Mouse (Mus musculus): ENCODE measurements at regions not wholly inside any gene's neighbourhood (a gene's known extent, or its start where the extent isn't known, plus 50 kb on each side); places are given as distances from the start of the nearest gene placed in this dataset.
A peak's percentile ranks its signal among the peaks of the same experiment; 100 is the strongest.

GRCm38 (mm10) chr2:30703308-30703707, 100.2 kb downstream of the 1700001O22Rik start:
- DNase-seq (ENCODE audit: low spot score, missing footprints) (no peak), ATAC-seq (ENCODE audit: low FRiP score) (no peak)
- Histone ChIP-seq H3K4me2 (no peak overlapping the region), H3K27me3 (ENCODE audit: control insufficient read depth, insufficient read depth, low read length) (no peaks in the 10 kb centered on the region), H3K27ac (ENCODE audit: low read depth, low read length) (no peak overlapping the region), H3K9ac (ENCODE audit: low read length) (no peak overlapping the region), H3K36me3 (ENCODE audit: control insufficient read depth, insufficient read depth, low read length) (no peaks in the 10 kb centered on the region), H3K4me3 (ENCODE audit: low read depth, low read length) (no peak overlapping the region), H3K4me1 (ENCODE audit: control insufficient read depth, insufficient read depth, low read length) (peaks cover 33% of the 10 kb centered on the region), H3K9me3 (ENCODE audit: control insufficient read depth, low read length) (peaks cover 5% of the 10 kb centered on the region; the same call in 1 of the 2 replicates)
- WGBS = 97% methylated on average over 1 of the region's 1 CpGs

- Histone ChIP-seq H3K9me3 (ENCODE audit: control insufficient read depth, low read length) (peaks cover 5% of the 10 kb centered on the region; the same call in 1 of the 2 replicates), H3K36me3 (ENCODE audit: control insufficient read depth, insufficient read depth, low read length) (no peaks in the 10 kb centered on the region), H3K9ac (ENCODE audit: low read length) (no peak overlapping the region), H3K27ac (ENCODE audit: low read depth, low read length) (peak overlapping the region; percentile 10), H3K27me3 (ENCODE audit: control insufficient read depth, insufficient read depth, low read length) (no peaks in the 10 kb centered on the region), H3K4me1 (ENCODE audit: control insufficient read depth, insufficient read depth, low read length) (peaks cover 27% of the 10 kb centered on the region), H3K4me2 (no peak overlapping the region), H3K4me3 (ENCODE audit: low read depth, low read length) (no peak overlapping the region)
- WGBS = 24% methylated on average over 7 of the region's 7 CpGs
- ATAC-seq (ENCODE audit: low FRiP score) = peak; percentile 51; the same call in 1 of the 2 replicates
- peak; percentile 89 for DNase-seq (ENCODE audit: low spot score, missing footprints)
These were observed 100.8 kb downstream of the 1700001O22Rik start for GRCm38 (mm10) chr2:30702711-30703110.

GRCm38 (mm10) chr2:30700890-30701289, 102.6 kb downstream of the 1700001O22Rik start:
- no peak overlapping the region for H3K9ac ChIP-seq (ENCODE audit: low read length)
- peaks cover 22% of the 10 kb centered on the region for H3K4me1 ChIP-seq (ENCODE audit: control insufficient read depth, insufficient read depth, low read length)
- H3K4me3 ChIP-seq (ENCODE audit: low read depth, low read length) = no peak overlapping the region
- H3K36me3 ChIP-seq (ENCODE audit: control insufficient read depth, insufficient read depth, low read length) = no peaks in the 10 kb centered on the region
- ATAC-seq (ENCODE audit: low FRiP score) (no peak), DNase-seq (ENCODE audit: low spot score, missing footprints) (no peak)
- H3K4me2 ChIP-seq = no peak overlapping the region
- H3K9me3 ChIP-seq (ENCODE audit: control insufficient read depth, low read length) = peaks cover 5% of the 10 kb centered on the region; the same call in 1 of the 2 replicates
- H3K27me3 ChIP-seq (ENCODE audit: control insufficient read depth, insufficient read depth, low read length) = no peaks in the 10 kb centered on the region
- no peak overlapping the region; the same call in 1 of the 2 replicates for H3K27ac ChIP-seq (ENCODE audit: low read depth, low read length)
- 89% methylated on average over 2 of the region's 2 CpGs for WGBS

- no peak overlapping the region for H3K4me2 ChIP-seq
- peaks cover 5% of the 10 kb centered on the region; the same call in 1 of the 2 replicates for H3K9me3 ChIP-seq (ENCODE audit: control insufficient read depth, low read length)
- no peak overlapping the region for H3K4me3 ChIP-seq (ENCODE audit: low read depth, low read length)
- H3K9ac ChIP-seq (ENCODE audit: low read length) = no peak overlapping the region
- ATAC-seq (ENCODE audit: low FRiP score) (no peak), DNase-seq (ENCODE audit: low spot score, missing footprints) (no peak)
- peaks cover 26% of the 10 kb centered on the region for H3K4me1 ChIP-seq (ENCODE audit: control insufficient read depth, insufficient read depth, low read length)
- H3K36me3 ChIP-seq (ENCODE audit: control insufficient read depth, insufficient read depth, low read length) = no peaks in the 10 kb centered on the region
- H3K27me3 ChIP-seq (ENCODE audit: control insufficient read depth, insufficient read depth, low read length) = no peaks in the 10 kb centered on the region
- WGBS = 94% methylated on average over 1 of the region's 1 CpGs
- H3K27ac ChIP-seq (ENCODE audit: low read depth, low read length) = peak overlapping the region; percentile 1; the same call in 1 of the 2 replicates
These were observed 103.0 kb downstream of the 1700001O22Rik start for GRCm38 (mm10) chr2:30700471-30700870.

GRCm38 (mm10) chr2:30699797-30700454, 103.5 kb downstream of the 1700001O22Rik start:
- Histone ChIP-seq H3K4me1 (ENCODE audit: control insufficient read depth, insufficient read depth, low read length) (peaks cover 30% of the 10 kb centered on the region), H3K4me3 (ENCODE audit: low read depth, low read length) (no peak overlapping the region)

GRCm38 (mm10) chr2:30698758-30699535, 104.1 kb downstream of the Cstad start:
- Histone ChIP-seq H3K9ac (ENCODE audit: low read length) (no peak overlapping the region), H3K27ac (ENCODE audit: low read depth, low read length) (no peak overlapping the region), H3K4me3 (ENCODE audit: low read depth, low read length) (no peak overlapping the region), H3K36me3 (ENCODE audit: control insufficient read depth, insufficient read depth, low read length) (no peaks in the 10 kb centered on the region), H3K4me1 (ENCODE audit: control insufficient read depth, insufficient read depth, low read length) (peaks cover 36% of the 10 kb centered on the region), H3K9me3 (ENCODE audit: control insufficient read depth, low read length) (no peaks in the 10 kb centered on the region), H3K4me2 (no peak overlapping the region), H3K27me3 (ENCODE audit: control insufficient read depth, insufficient read depth, low read length) (no peaks in the 10 kb centered on the region)
- 70% methylated on average over 6 of the region's 6 CpGs for WGBS
- ATAC-seq (ENCODE audit: low FRiP score) (no peak), DNase-seq (ENCODE audit: low spot score, missing footprints) (no peak)

More at GRCm38 (mm10) chr2:30699797-30700454, 103.5 kb downstream of the 1700001O22Rik start:
- H3K27ac ChIP-seq (ENCODE audit: low read depth, low read length) = peak overlapping the region; percentile 1; the same call in 1 of the 2 replicates
- peak; percentile 77 for ATAC-seq (ENCODE audit: low FRiP score)
- H3K9me3 ChIP-seq (ENCODE audit: control insufficient read depth, low read length) = peaks cover 5% of the 10 kb centered on the region; the same call in 1 of the 2 replicates
- peak overlapping the region; percentile 6; the same call in 1 of the 2 replicates for H3K4me2 ChIP-seq
- DNase-seq (ENCODE audit: low spot score, missing footprints) = peak; percentile 93
- no peaks in the 10 kb centered on the region for H3K27me3 ChIP-seq (ENCODE audit: control insufficient read depth, insufficient read depth, low read length)
- no peaks in the 10 kb centered on the region for H3K36me3 ChIP-seq (ENCODE audit: control insufficient read depth, insufficient read depth, low read length)
- H3K9ac ChIP-seq (ENCODE audit: low read length) = peak overlapping the region; percentile 1; the same call in 1 of the 2 replicates
- 30% methylated on average over 6 of the region's 6 CpGs for whole genome bisulfite sequencing

- no peak overlapping the region for H3K4me2 ChIP-seq
- no peak for ATAC-seq (ENCODE audit: low FRiP score)
- H3K4me1 ChIP-seq (ENCODE audit: control insufficient read depth, insufficient read depth, low read length) = peaks cover 41% of the 10 kb centered on the region
- no peak overlapping the region for H3K4me3 ChIP-seq (ENCODE audit: low read depth, low read length)
- no peaks in the 10 kb centered on the region for H3K36me3 ChIP-seq (ENCODE audit: control insufficient read depth, insufficient read depth, low read length)
- DNase-seq (ENCODE audit: low spot score, missing footprints) = no peak
- H3K9ac ChIP-seq (ENCODE audit: low read length) = no peak overlapping the region
- WGBS = 84% methylated on average over 2 of the region's 2 CpGs
- no peaks in the 10 kb centered on the region for H3K9me3 ChIP-seq (ENCODE audit: control insufficient read depth, low read length)
- H3K27me3 ChIP-seq (ENCODE audit: control insufficient read depth, insufficient read depth, low read length) = no peaks in the 10 kb centered on the region
- no peak overlapping the region for H3K27ac ChIP-seq (ENCODE audit: low read depth, low read length)
These were observed 103.0 kb downstream of the Cstad start for GRCm38 (mm10) chr2:30697851-30698250.

- no peaks in the 10 kb centered on the region for H3K36me3 ChIP-seq (ENCODE audit: control insufficient read depth, insufficient read depth, low read length)
- H3K4me3 ChIP-seq (ENCODE audit: low read depth, low read length) = no peak overlapping the region
- WGBS = 69% methylated on average over 11 of the region's 11 CpGs
- H3K27me3 ChIP-seq (ENCODE audit: control insufficient read depth, insufficient read depth, low read length) = no peaks in the 10 kb centered on the region
- H3K4me1 ChIP-seq (ENCODE audit: control insufficient read depth, insufficient read depth, low read length) = peaks cover 48% of the 10 kb centered on the region
- H3K27ac ChIP-seq (ENCODE audit: low read depth, low read length) = peak overlapping the region; percentile 22
- no peaks in the 10 kb centered on the region for H3K9me3 ChIP-seq (ENCODE audit: control insufficient read depth, low read length)
- H3K4me2 ChIP-seq = no peak overlapping the region
- ATAC-seq (ENCODE audit: low FRiP score) = no peak
- DNase-seq (ENCODE audit: low spot score, missing footprints) = no peak
- peak overlapping the region; percentile 42 for H3K9ac ChIP-seq (ENCODE audit: low read length)
These were observed 101.1 kb downstream of the Cstad start for GRCm38 (mm10) chr2:30695771-30696456.
